Mouse (Mus musculus) natural killer cell, adult 2 months (primary cell): ENCODE results near the gene Nwd1.

Experiments used
- DNase-seq, 2 experiments: peaks; one replicate each; pipeline ENCODE4 v3.0.0; 2022; ENCODE audit warnings: low spot score in 2 of 2

The Nwd1 gene

GRCm38 (mm10) chr8:72761322-72762051 is 115.0 kb downstream of the Nwd1 start, which contains the start of gene F2rl3:
Gene F2rl3 (plus strand): TSS chr8:72761880.
- DNase-seq: no peak

DNA sequence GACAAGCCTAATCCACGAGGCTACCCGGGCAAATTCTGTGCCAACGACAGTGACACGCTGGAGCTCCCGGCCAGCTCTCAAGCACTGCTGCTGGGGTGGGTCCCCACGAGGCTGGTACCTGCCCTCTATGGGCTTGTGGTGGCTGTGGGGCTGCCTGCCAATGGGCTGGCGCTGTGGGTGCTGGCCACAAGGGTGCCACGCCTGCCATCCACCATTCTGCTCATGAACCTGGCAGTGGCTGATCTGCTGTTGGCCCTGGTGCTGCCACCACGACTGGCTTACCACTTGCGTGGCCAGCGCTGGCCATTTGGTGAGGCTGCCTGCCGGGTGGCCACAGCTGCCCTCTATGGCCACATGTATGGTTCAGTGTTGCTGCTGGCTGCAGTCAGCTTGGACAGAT is 115.8 kb downstream of the Nwd1 start:
- DNase-seq: no peak

DNA sequence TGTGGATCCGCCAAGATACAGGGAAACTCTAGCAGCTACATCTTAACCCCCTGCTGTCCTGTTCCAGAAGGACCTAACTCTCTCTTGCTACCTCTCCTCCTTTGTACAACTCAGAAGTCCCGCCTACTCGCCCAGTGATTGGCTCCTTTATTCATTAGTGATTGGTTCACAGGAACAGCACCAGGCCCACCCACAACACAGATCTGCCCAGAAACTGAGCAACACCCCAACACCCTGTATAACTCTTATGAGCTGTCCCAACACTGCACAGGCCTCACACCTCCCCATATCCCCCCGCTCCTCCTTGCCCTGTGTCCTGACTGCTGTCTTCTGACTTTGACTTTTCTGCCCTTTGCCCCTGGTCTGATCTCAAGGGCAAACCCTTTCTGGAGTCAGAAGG is 119.2 kb downstream of the Nwd1 start:
- no peak for DNase-seq

- no peak for DNase-seq
Observed at GRCm38 (mm10) chr8:72766777-72767176, 120.3 kb downstream of the Nwd1 start.
